Mouse (Mus musculus) olfactory bulb, adult 2 months (tissue): ENCODE measurements around the gene Mpp4. TPM values are rescaled to one million over a fixed set of nuclear protein-coding genes. Genes with fewer than 3 reads are reported as not detected.

Source experiments
- H3K27ac ChIP-seq: fragments of 200-500 bp; 2 replicates; pipeline ENCODE4 v1.5.1; 2012; ENCODE audit warnings: low read depth, low read length; ENCODE audit not compliant: insufficient read depth
- H3K4me1 ChIP-seq: fragments of 200-500 bp; 2 replicates; pipeline ENCODE4 v1.6.1; 2012; ENCODE audit warnings: low read length; ENCODE audit not compliant: control insufficient read depth, insufficient read depth
- H3K4me3 ChIP-seq: fragments of 200-500 bp; 2 replicates; pipeline ENCODE4 v1.5.1; 2012; ENCODE audit warnings: mild to moderate bottlenecking, low read depth, low read length, moderate library complexity; ENCODE audit not compliant: insufficient read depth
- CTCF ChIP-seq: fragments of 200-500 bp; IDR thresholded peaks from 2 replicates; pipeline ENCODE4 v1.5.1; 2012; ENCODE audit warnings: low read depth, mild to moderate bottlenecking, low read length, moderate library complexity; ENCODE audit not compliant: insufficient read depth
- POLR2A ChIP-seq: fragments of 200-500 bp; IDR thresholded peaks from 2 replicates; pipeline ENCODE4 v1.6.1; 2012; ENCODE audit warnings: mild to moderate bottlenecking, low read depth, low read length, moderate library complexity; ENCODE audit not compliant: insufficient read depth
- WGBS: fragments of 180-500 bp; shearing (Covaris S2); methylation state at CpG from one replicate; pipeline ENCODE4 v1.1.7; 2018; 5-methylcytosine and 5-hydroxymethylcytosine counted together
- polyA plus RNA-seq: library from polyadenylated mRNA; stranded (reverse); fragments of >200 nt; gene quantifications from 2 replicates; pipeline ENCODE4 v1.2.4, GENCODE M21; 2012; ENCODE audit warnings: low replicate concordance; ENCODE audit not compliant: missing spikeins, insufficient read depth, insufficient read length

Mpp4 gene
- polyA plus RNA-seq, 1 experiment = not detected

GRCm38 (mm10) chr1:59194979-59195378, 31.8 kb upstream of the Mpp4 start:
- H3K4me1 ChIP-seq = no peaks in the 10 kb centered on the region
- no peak for TF ChIP-seq POLR2A
- no peak for TF ChIP-seq CTCF
- 49% methylated on average over 6 of the region's 6 CpGs for WGBS

GRCm38 (mm10) chr1:59187786-59188185, 24.6 kb upstream of the Mpp4 start:
- Histone ChIP-seq H3K4me1 (no peaks in the 10 kb centered on the region), H3K4me3 (no peak overlapping the region), H3K27ac (no peak overlapping the region)
- TF ChIP-seq POLR2A (no peak), CTCF (no peak)
- WGBS = 79% methylated on average over 5 of the region's 5 CpGs

More at GRCm38 (mm10) chr1:59194979-59195378, 31.8 kb upstream of the Mpp4 start:
- Histone ChIP-seq H3K27ac (no peak overlapping the region), H3K4me3 (no peak overlapping the region)

GRCm38 (mm10) chr1:59186317-59186716, 23.1 kb upstream of the Mpp4 start:
- Histone ChIP-seq H3K27ac (no peak overlapping the region), H3K4me3 (no peak overlapping the region), H3K4me1 (no peaks in the 10 kb centered on the region)
- TF ChIP-seq CTCF = no peak
- no peak for TF ChIP-seq POLR2A
- 91% methylated on average over 10 of the region's 10 CpGs for WGBS

- Histone ChIP-seq H3K27ac (no peak overlapping the region), H3K4me3 (no peak overlapping the region), H3K4me1 (no peaks in the 10 kb centered on the region)
- no peak for TF ChIP-seq POLR2A
- no peak for TF ChIP-seq CTCF
- WGBS = 86% methylated on average over 9 of the region's 9 CpGs
Observed at GRCm38 (mm10) chr1:59185410-59185809, 22.2 kb upstream of the Mpp4 start.

- TF ChIP-seq POLR2A (no peak), CTCF (no peak)
- 98% methylated on average over 4 of the region's 4 CpGs for WGBS
- H3K4me3 ChIP-seq = no peak overlapping the region
- H3K4me1 ChIP-seq = no peaks in the 10 kb centered on the region
- H3K27ac ChIP-seq = no peak overlapping the region
Observed at GRCm38 (mm10) chr1:59183045-59183444, 19.9 kb upstream of the Mpp4 start.

- Histone ChIP-seq H3K4me3 (no peak overlapping the region), H3K4me1 (no peaks in the 10 kb centered on the region), H3K27ac (no peak overlapping the region)
- no peak for TF ChIP-seq POLR2A
- no peak for TF ChIP-seq CTCF
- 92% methylated on average over 2 of the region's 2 CpGs for WGBS
Observed at GRCm38 (mm10) chr1:59182373-59182772, 19.2 kb upstream of the Mpp4 start.

- TF ChIP-seq CTCF (no peak), POLR2A (no peak)
- 89% methylated on average over 3 of the region's 3 CpGs for WGBS
Observed at GRCm38 (mm10) chr1:59180003-59180402, 16.8 kb upstream of the Mpp4 start.

GRCm38 (mm10) chr1:59178401-59178800, 15.2 kb upstream of the Mpp4 start:
- H3K4me1 ChIP-seq = no peaks in the 10 kb centered on the region
- WGBS = 92% methylated on average over 10 of the region's 10 CpGs
- H3K4me3 ChIP-seq = no peak overlapping the region
- no peak for TF ChIP-seq CTCF
- TF ChIP-seq POLR2A = no peak
- no peak overlapping the region for H3K27ac ChIP-seq

More at GRCm38 (mm10) chr1:59180003-59180402, 16.8 kb upstream of the Mpp4 start:
- Histone ChIP-seq H3K4me3 (no peak overlapping the region), H3K4me1 (no peaks in the 10 kb centered on the region), H3K27ac (no peak overlapping the region)

GRCm38 (mm10) chr1:59174514-59175373, 11.6 kb upstream of the Mpp4 start:
- TF ChIP-seq POLR2A (no peak), CTCF (no peak)
- H3K4me1 ChIP-seq = no peaks in the 10 kb centered on the region
- 85% methylated on average over 10 of the region's 10 CpGs for WGBS
- no peak overlapping the region for H3K4me3 ChIP-seq
- H3K27ac ChIP-seq = no peak overlapping the region
